Mouse (Mus musculus): Measurements from ENCODE around the gene Cmah.

DNA sequence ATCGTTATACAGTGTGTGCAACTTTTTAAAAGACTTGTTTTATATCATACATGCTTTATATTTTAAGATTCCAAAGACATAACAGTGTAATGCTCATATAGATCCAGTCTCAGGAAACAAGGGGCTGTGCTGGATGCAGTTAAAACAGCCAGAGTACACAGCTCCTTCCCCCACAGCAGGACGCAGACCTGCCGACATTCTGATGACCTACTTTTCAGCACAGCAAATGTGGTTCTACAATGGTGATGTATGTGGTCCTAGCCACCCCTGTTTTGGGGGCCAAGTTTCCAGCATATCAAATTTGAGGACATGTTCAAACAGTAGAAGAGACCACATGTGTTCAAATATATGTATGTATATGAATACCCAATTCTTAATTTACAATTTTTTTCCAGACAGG is 198.3 kb downstream of the Cmah start:
- TF ChIP-seq CTCF (IDR thresholded peaks at IDR 0.05; ENCODE audit: control insufficient read depth, insufficient read depth, low read length) (no peak), POLR2A (IDR thresholded peaks at IDR 0.05; ENCODE audit: borderline replicate concordance, control insufficient read depth, low read depth, low read length) (no peak)
